Mouse (Mus musculus): Measurements from ENCODE around the gene Rbm18. TPM values are rescaled to one million over a fixed set of nuclear protein-coding genes. Genes with fewer than 3 reads are reported as not detected.

Rbm18 gene
- polyA plus RNA-seq, 1 experiment from 2014 or later = 71.1 TPM

DNA sequence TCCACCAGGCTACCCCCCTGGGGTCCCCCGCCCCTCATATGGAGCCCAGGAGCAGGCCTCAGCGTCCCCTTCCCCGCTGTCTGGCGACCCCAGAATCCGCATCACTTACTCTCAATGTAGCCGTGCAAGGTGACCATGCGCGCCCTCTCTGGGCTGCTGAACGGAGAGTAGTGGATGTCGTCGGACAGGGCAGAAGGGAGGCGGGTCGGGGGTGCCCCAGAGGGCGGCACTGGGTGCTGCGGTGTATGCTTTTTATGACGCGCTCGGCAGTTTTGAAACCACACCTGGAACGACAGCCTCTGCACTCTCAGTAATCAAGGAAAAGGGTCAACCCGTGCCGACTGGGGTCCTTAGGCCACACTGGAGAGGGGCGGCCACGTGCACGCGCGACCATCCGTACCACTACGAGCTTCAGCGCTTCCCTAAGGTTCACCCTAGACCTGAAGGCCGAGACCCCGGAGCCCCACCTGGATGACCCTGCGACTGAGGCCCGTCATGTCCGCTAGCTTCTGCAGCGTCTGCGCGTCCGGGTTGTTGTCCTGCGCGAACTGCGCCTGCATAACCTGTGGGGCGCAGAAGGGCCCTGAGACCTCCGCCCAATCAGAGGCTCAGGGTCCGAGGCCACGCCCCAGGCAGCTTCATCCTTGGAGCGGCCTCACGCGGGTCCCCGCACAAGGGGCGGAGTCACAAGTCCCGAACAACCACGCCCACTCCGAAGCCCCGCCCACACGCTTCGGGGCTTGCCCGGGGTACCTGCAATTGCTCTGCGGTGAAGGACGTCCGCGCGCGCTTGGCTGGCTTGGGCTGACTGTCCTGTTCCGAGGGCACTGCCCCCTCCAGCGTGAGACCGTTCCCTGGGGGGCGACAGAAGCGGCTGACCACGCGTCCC lies 45.5 kb downstream of the Rbm18 start:
- Histone ChIP-seq H3K9me3 (ENCODE audit: low read depth, low read length) (no peaks in the 10 kb centered on the region), H3K27me3 (ENCODE audit: insufficient read depth, low read length) (peaks cover 89% of the 10 kb centered on the region), H3K9ac (0 out of 2 replicates have a peak overlapping the region, but pooled peaks have one; percentile 25), H3K4me1 (ENCODE audit: insufficient read depth) (0 out of 2 replicates have a peak, but pooled peaks cover 4% of the 10 kb centered on the region), H3K27ac (ENCODE audit: low read depth) (no peak overlapping the region), H3K36me3 (ENCODE audit: insufficient read depth) (no peaks in the 10 kb centered on the region), H3K4me3 (ENCODE audit: low read depth, low read length) (peak overlapping the region; percentile 41), H3K4me2 (peak overlapping the region; percentile 73)
- DNase-seq = peak; percentile 89
- peak; percentile 85 for ATAC-seq (ENCODE audit: insufficient read depth)
- no peak for TF ChIP-seq CTCF (IDR thresholded peaks at IDR 0.05; ENCODE audit: low read depth)
- 4% methylated on average over 70 of the region's 70 CpGs for WGBS

GRCm38 (mm10) chr2:36089190-36089589 lies 47.4 kb downstream of the Rbm18 start:
- Histone ChIP-seq H3K4me3 (ENCODE audit: low read depth, low read length) (no peak overlapping the region), H3K36me3 (ENCODE audit: insufficient read depth) (no peaks in the 10 kb centered on the region), H3K27me3 (ENCODE audit: insufficient read depth, low read length) (peaks cover 70% of the 10 kb centered on the region), H3K4me1 (ENCODE audit: insufficient read depth) (0 out of 2 replicates have a peak, but pooled peaks cover 4% of the 10 kb centered on the region), H3K27ac (ENCODE audit: low read depth) (no peak overlapping the region), H3K9me3 (ENCODE audit: low read depth, low read length) (no peaks in the 10 kb centered on the region), H3K9ac (no peak overlapping the region), H3K4me2 (no peak overlapping the region)
- no peak for ATAC-seq (ENCODE audit: insufficient read depth)
- TF ChIP-seq CTCF (IDR thresholded peaks at IDR 0.05; ENCODE audit: low read depth) = no peak
- DNase-seq = no peak
- WGBS = 58% methylated on average over 3 of the region's 3 CpGs

- no peak overlapping the region for H3K4me3 ChIP-seq (ENCODE audit: low read depth, low read length)
- 78% methylated on average over 1 of the region's 1 CpGs for WGBS
- peaks cover 29% of the 10 kb centered on the region for H3K27me3 ChIP-seq (ENCODE audit: insufficient read depth, low read length)
- no peak for DNase-seq
- no peaks in the 10 kb centered on the region for H3K9me3 ChIP-seq (ENCODE audit: low read depth, low read length)
- no peaks in the 10 kb centered on the region for H3K36me3 ChIP-seq (ENCODE audit: insufficient read depth)
- H3K27ac ChIP-seq (ENCODE audit: low read depth) = no peak overlapping the region
- no peak for TF ChIP-seq CTCF (IDR thresholded peaks at IDR 0.05; ENCODE audit: low read depth)
- no peaks in the 10 kb centered on the region for H3K4me1 ChIP-seq (ENCODE audit: insufficient read depth)
- no peak overlapping the region for H3K9ac ChIP-seq
- no peak for ATAC-seq (ENCODE audit: insufficient read depth)
- H3K4me2 ChIP-seq = no peak overlapping the region
Measured at GRCm38 (mm10) chr2:36085041-36085440, 51.5 kb downstream of the Rbm18 start.

DNA sequence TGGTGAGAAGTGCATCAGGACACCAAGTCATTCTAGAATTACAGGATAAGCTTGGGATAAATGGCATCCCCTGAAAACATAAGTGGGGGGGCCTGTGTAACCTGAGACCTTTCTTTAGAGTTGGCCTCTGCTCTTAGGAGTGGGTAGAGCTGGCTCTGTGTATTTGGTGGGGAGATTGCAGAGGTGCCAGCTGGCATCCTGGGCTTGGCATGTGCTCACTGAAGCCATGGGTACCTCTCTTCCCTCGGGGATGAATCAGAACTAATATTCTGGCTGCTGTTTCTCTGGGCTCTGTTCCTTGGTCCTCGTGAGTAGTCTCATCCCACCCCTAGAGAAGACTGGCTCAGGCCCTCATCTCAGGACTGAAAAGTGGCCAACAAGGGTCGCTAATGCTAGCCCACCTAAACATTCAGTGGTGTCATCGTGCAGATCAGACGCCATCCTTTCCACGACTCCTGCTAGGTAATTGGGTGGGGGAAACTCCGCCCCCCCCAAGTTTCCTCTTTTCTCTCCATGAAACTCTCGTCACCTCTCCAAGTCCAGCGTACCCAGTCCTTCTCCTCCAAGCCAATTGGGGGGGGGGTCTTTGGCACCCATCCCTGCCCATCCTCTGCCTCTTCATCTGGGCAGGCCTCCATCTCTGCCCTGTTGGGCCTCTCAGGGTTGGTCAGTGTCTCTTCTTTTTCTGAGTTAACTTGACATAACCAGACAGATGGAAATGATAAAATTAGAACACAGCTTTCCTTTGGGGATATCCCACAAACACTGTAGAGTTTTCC lies 53.6 kb downstream of the Rbm18 start:
- 79% methylated on average over 9 of the region's 9 CpGs for WGBS
- Histone ChIP-seq H3K4me2 (no peak overlapping the region), H3K4me3 (ENCODE audit: low read depth, low read length) (no peak overlapping the region), H3K9me3 (ENCODE audit: low read depth, low read length) (no peaks in the 10 kb centered on the region), H3K9ac (no peak overlapping the region), H3K4me1 (ENCODE audit: insufficient read depth) (no peaks in the 10 kb centered on the region), H3K27ac (ENCODE audit: low read depth) (no peak overlapping the region), H3K27me3 (ENCODE audit: insufficient read depth, low read length) (peaks cover 11% of the 10 kb centered on the region), H3K36me3 (ENCODE audit: insufficient read depth) (no peaks in the 10 kb centered on the region)
- DNase-seq (no peak), ATAC-seq (ENCODE audit: insufficient read depth) (no peak)
- TF ChIP-seq CTCF (IDR thresholded peaks at IDR 0.05; ENCODE audit: low read depth) = no peak

DNA sequence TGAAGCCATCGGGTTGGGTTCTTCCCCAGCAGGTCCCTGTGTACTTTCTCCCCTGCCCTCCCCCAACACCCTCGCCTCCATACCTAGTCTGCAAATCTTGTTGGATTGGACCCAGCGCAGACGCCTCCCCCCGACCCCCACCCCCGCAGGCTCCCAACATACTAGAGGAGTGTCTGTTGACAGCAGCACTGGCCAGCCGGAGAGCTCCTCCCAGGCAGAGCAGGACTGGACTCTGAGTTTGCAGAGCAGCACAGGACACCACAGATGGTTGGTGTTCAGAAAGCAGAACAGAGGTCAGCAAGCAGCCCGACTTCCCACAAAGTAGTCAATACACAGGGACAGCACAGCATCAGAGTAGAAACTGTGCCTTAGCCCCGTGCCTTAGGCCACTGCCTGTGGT lies 55.1 kb downstream of the Rbm18 start:
- Histone ChIP-seq H3K4me2 (no peak overlapping the region), H3K27ac (ENCODE audit: low read depth) (no peak overlapping the region), H3K4me1 (ENCODE audit: insufficient read depth) (no peaks in the 10 kb centered on the region), H3K9ac (no peak overlapping the region), H3K27me3 (ENCODE audit: insufficient read depth, low read length) (no peaks in the 10 kb centered on the region), H3K36me3 (ENCODE audit: insufficient read depth) (no peaks in the 10 kb centered on the region), H3K9me3 (ENCODE audit: low read depth, low read length) (no peaks in the 10 kb centered on the region), H3K4me3 (ENCODE audit: low read depth, low read length) (no peak overlapping the region)
- peak; percentile 70 for ATAC-seq (ENCODE audit: insufficient read depth)
- TF ChIP-seq CTCF (IDR thresholded peaks at IDR 0.05; ENCODE audit: low read depth) = no peak
- DNase-seq = peak; percentile 61
- WGBS = 12% methylated on average over 9 of the region's 9 CpGs

DNA sequence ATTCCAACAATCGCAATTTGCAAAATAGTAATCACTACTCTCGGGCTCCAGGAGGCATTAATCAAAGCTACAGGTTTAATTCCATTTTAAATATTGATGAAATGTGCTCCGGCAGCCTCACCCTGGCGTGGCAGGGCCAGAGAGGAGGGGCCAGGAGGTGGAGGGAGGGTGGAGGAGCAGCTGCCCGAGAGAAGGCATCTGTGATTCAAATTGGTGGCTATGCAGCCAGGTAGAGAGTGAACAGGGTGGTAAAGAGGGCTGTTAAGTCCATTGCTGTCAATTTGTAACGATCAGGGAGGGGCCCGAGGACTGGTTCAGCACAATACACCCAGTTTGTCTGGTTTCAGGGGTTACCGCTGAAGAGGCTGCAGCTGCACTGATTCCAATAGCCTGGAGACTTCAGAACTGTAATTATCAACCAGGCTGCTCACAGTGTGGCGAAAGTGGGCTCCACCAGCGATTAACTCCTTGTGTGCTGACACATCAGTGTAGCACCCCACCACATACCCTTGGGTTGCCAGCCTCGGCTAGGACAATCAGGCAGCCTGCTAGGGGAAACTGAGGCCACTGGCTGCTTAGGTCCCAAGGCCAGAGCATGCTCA lies 59.3 kb downstream of the Rbm18 start:
- Histone ChIP-seq H3K4me1 (ENCODE audit: insufficient read depth) (no peaks in the 10 kb centered on the region), H3K27ac (ENCODE audit: low read depth) (no peak overlapping the region), H3K9me3 (ENCODE audit: low read depth, low read length) (no peaks in the 10 kb centered on the region), H3K4me3 (ENCODE audit: low read depth, low read length) (no peak overlapping the region), H3K27me3 (ENCODE audit: insufficient read depth, low read length) (no peaks in the 10 kb centered on the region), H3K4me2 (peak overlapping the region; percentile 8; the same call in 1 of the 2 replicates), H3K9ac (no peak overlapping the region), H3K36me3 (ENCODE audit: insufficient read depth) (no peaks in the 10 kb centered on the region)
- 18% methylated on average over 11 of the region's 11 CpGs for WGBS
- ATAC-seq (ENCODE audit: insufficient read depth) (peak; percentile 42; the same call in 1 of the 2 replicates), DNase-seq (no peak)
- TF ChIP-seq CTCF (IDR thresholded peaks at IDR 0.05; ENCODE audit: low read depth) = no peak
